Mouse (Mus musculus) heart, postnatal 0 days (tissue): Measurements from ENCODE around the gene Slc35b4. TPM values are rescaled to one million over a fixed set of nuclear protein-coding genes. Genes with fewer than 3 reads are reported as not detected.

Source experiments
- ATAC-seq: fragments of 200-750 bp; cut with Nextera tagmentation; 2 replicates; pipeline ENCODE4 v1.8.0; 2017; ENCODE audit warnings: low read depth, moderate number of reproducible peaks, moderate library complexity; ENCODE audit not compliant: insufficient read depth
- DNase-seq: peaks from one replicate; pipeline ENCODE4 v3.0.0-alpha.2; 2016; ENCODE audit warnings: low spot score
- H3K27ac ChIP-seq: fragments of 300-500 bp; sonication (generic); 2 replicates; pipeline ENCODE4 v1.5.1; 2014; ENCODE audit warnings: low read depth, mild to moderate bottlenecking
- H3K27me3 ChIP-seq: fragments of 300-500 bp; sonication (generic); 2 replicates; pipeline ENCODE4 v1.6.1; 2014; ENCODE audit warnings: low read length, mixed read lengths; ENCODE audit not compliant: control insufficient read depth, insufficient read depth
- H3K36me3 ChIP-seq: fragments of 300-500 bp; sonication (generic); replicated peaks from 2 replicates; pipeline ENCODE4 v1.6.1; 2014; ENCODE audit warnings: low read length, mixed read lengths; ENCODE audit not compliant: control insufficient read depth, insufficient read depth
- H3K4me1 ChIP-seq: fragments of 300-500 bp; sonication (generic); 2 replicates; pipeline ENCODE4 v1.6.1; 2014; ENCODE audit warnings: antibody characterized with exemption; ENCODE audit not compliant: control insufficient read depth, insufficient read depth
- H3K4me2 ChIP-seq: fragments of 300-500 bp; sonication (generic); 2 replicates; pipeline ENCODE4 v1.6.1; 2014; ENCODE audit warnings: low read depth, mild to moderate bottlenecking, low read length, moderate library complexity
- H3K4me3 ChIP-seq: fragments of 300-500 bp; sonication (generic); 2 replicates; pipeline ENCODE4 v1.5.1; 2014; ENCODE audit warnings: low read depth, low read length
- H3K9ac ChIP-seq: fragments of 300-500 bp; sonication (generic); replicated peaks from 2 replicates; pipeline ENCODE4 v1.6.1; 2014; ENCODE audit warnings: low read depth, low read length, mixed read lengths
- H3K9me3 ChIP-seq: fragments of 300-500 bp; sonication (generic); replicated peaks from 2 replicates; pipeline ENCODE4 v1.6.1; 2016; ENCODE audit warnings: low read length; ENCODE audit not compliant: control insufficient read depth
- CTCF ChIP-seq: IDR thresholded peaks from 2 replicates; pipeline ENCODE4 v1.5.1; 2016; ENCODE audit warnings: antibody characterized with exemption, control low read depth, low read depth
- EP300 ChIP-seq: IDR thresholded peaks from 2 replicates; pipeline ENCODE4 v1.6.1; 2016; ENCODE audit warnings: antibody characterized with exemption, low read depth
- WGBS: fragments of 180-500 bp; shearing (Covaris S2); extraction: QIAGEN DNeasy Blood & Tissue Kit; methylation state at CpG from one replicate; pipeline ENCODE4 v1.1.7; 2014; 5-methylcytosine and 5-hydroxymethylcytosine counted together
- polyA plus RNA-seq: library from polyadenylated mRNA; unstranded; fragments of >200 nt; fragmentation: Nextera tagmentation; extraction: Ambion mirVana; gene quantifications from 2 replicates; pipeline ENCODE4 v1.2.1, GENCODE M21; 2015
- total RNA-seq: library from RNA; depleted of rRNA; stranded (reverse); fragments of >200 nt; gene quantifications from 2 replicates; pipeline ENCODE4 v1.2.3, GENCODE M21; 2014; ENCODE audit warnings: low replicate concordance

Gene Slc35b4
- total and polyA plus RNA-seq, 2 experiments from 2014 or later: 9.0 to 14.6 TPM

DNA sequence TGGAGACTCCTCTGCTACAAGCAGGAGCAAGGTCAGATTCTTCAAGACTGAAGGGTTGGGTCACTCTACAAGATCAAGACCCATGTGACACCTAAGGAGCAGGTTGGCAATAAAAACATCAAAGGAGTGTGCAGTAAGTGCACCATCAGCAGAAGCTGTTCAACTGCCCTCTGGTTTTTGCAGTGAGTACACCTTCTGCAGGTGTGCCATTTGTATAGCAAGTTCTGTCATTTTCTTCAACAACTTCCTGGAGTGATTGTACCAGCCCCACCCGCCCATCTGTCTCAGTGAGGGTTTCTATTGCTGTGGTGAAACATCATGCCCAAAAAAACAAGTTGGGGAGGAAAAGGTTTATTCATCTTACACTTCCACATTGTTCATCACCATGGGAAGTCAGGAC lies 27.1 kb downstream of the Slc35b4 start:
- Histone ChIP-seq H3K27ac (no peak overlapping the region), H3K27me3 (no peaks in the 10 kb centered on the region), H3K4me1 (peaks cover 14% of the 10 kb centered on the region; the same call in 1 of the 2 replicates), H3K4me2 (no peak overlapping the region), H3K9ac (no peak overlapping the region), H3K9me3 (no peaks in the 10 kb centered on the region), H3K36me3 (no peaks in the 10 kb centered on the region), H3K4me3 (no peak overlapping the region)
- WGBS: 76% methylated on average over 1 of the region's 1 CpGs
- TF ChIP-seq EP300: no peak
- TF ChIP-seq CTCF: no peak
- DNase-seq (no peak), ATAC-seq (no peak)

DNA sequence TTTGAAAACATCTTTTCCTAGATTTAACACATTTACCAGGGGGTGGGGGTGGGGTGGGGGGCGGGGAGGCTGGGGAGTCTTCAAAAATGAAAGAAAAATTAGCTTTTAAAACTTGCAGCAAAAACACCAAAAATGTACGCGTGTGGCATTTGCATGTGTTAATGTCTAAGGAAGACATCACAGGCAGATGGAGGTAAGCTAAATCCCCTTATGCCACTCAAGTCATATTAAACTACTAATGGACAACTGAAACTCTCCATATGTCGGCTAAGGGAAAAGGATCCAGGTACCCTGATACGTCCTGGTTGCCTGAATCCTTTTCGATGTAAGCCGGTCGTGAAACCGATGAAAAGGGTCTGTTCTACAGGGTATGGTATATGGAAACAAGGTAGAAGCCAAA lies 27.8 kb downstream of the Slc35b4 start:
- 0 out of 2 replicates have a peak, but pooled peaks cover 6% of the 10 kb centered on the region for H3K4me1 ChIP-seq
- 78% methylated on average over 9 of the region's 9 CpGs for WGBS
- H3K9ac ChIP-seq: no peak overlapping the region
- H3K36me3 ChIP-seq: no peaks in the 10 kb centered on the region
- ATAC-seq (no peak), DNase-seq (no peak)
- H3K27ac ChIP-seq: no peak overlapping the region
- no peak overlapping the region for H3K4me2 ChIP-seq
- H3K4me3 ChIP-seq: no peak overlapping the region
- H3K27me3 ChIP-seq: no peaks in the 10 kb centered on the region
- H3K9me3 ChIP-seq: no peaks in the 10 kb centered on the region
- no peak for TF ChIP-seq EP300
- no peak for TF ChIP-seq CTCF

DNA sequence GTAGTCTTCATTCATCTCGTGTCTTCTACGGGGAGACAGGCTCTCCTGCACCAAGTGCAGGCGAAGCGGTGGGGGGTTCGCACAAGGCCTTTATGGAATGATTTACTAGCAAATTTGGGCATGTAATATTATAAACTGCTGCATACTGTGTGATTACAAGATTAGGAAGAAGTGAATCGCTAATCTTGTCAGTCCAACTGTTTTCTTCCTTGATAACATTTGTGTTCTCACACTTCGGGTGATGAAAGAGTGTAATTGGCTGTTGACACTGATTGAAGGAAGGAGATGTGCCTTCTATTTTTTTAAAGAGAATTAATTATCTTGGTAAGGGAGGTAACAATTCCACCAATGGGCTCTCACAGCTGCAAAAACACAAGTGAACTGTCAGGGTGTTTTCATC lies 28.3 kb downstream of the Slc35b4 start:
- TF ChIP-seq CTCF (no peak), EP300 (no peak)
- 65% methylated on average over 7 of the region's 7 CpGs for WGBS

DNA sequence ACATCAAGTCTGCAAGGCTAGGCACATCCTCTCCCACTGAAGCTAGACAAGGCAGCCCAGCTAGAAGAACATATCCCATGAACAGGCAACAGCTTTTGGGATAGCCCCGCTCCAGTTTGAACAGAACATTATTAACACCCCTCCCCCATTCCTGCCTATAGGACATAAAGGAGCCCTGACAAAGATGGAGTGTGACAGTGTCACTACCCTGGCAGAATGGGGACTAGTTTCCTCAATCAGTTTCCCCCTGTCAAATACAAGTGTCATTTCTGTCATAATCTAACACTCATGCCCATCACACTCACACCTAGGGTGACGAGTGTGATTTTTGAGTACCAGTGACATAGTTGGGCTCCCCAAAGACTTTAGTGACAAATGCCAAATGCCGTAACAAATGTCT lies 28.9 kb downstream of the Slc35b4 start:
- WGBS: 66% methylated on average over 3 of the region's 3 CpGs
- no peak overlapping the region for H3K4me2 ChIP-seq
- TF ChIP-seq EP300 (no peak), CTCF (no peak)
- H3K27me3 ChIP-seq: no peaks in the 10 kb centered on the region
- no peaks in the 10 kb centered on the region for H3K36me3 ChIP-seq
- H3K4me3 ChIP-seq: no peak overlapping the region
- H3K9ac ChIP-seq: no peak overlapping the region
- ATAC-seq (no peak), DNase-seq (no peak)
- H3K4me1 ChIP-seq: no peaks in the 10 kb centered on the region
- H3K9me3 ChIP-seq: no peaks in the 10 kb centered on the region
- no peak overlapping the region for H3K27ac ChIP-seq

More for the DNA sequence above, 28.3 kb downstream of the Slc35b4 start:
- ATAC-seq (no peak), DNase-seq (no peak)
- Histone ChIP-seq H3K27ac (no peak overlapping the region), H3K9me3 (no peaks in the 10 kb centered on the region), H3K4me3 (no peak overlapping the region), H3K27me3 (no peaks in the 10 kb centered on the region), H3K4me1 (0 out of 2 replicates have a peak, but pooled peaks cover 2% of the 10 kb centered on the region), H3K36me3 (no peaks in the 10 kb centered on the region), H3K9ac (no peak overlapping the region), H3K4me2 (no peak overlapping the region)

DNA sequence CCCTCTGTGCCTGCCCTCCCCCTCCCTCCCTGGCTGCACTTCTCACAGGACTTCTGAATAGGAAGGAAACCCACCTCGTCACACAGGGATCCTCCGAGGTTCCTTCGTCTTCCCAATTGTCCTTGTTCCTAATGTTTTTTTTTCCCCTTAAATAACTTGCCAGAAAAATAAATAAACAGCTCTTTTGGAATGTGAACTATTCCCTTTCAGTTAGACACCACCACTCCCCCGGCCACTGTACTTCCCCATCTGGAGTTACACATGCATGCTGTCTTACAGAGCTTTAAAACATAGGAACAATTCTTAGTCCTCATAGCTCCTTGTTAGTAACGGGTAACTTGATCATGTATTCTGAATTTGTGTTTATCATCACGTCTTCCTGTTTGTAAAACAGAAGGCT lies 30.9 kb downstream of the Slc35b4 start:
- Histone ChIP-seq H3K4me1 (no peaks in the 10 kb centered on the region), H3K27me3 (no peaks in the 10 kb centered on the region), H3K4me3 (no peak overlapping the region), H3K36me3 (no peaks in the 10 kb centered on the region), H3K4me2 (no peak overlapping the region), H3K9me3 (no peaks in the 10 kb centered on the region), H3K9ac (no peak overlapping the region), H3K27ac (no peak overlapping the region)
- WGBS: 54% methylated on average over 6 of the region's 6 CpGs
- DNase-seq (no peak), ATAC-seq (no peak)
- TF ChIP-seq EP300 (no peak), CTCF (no peak)

DNA sequence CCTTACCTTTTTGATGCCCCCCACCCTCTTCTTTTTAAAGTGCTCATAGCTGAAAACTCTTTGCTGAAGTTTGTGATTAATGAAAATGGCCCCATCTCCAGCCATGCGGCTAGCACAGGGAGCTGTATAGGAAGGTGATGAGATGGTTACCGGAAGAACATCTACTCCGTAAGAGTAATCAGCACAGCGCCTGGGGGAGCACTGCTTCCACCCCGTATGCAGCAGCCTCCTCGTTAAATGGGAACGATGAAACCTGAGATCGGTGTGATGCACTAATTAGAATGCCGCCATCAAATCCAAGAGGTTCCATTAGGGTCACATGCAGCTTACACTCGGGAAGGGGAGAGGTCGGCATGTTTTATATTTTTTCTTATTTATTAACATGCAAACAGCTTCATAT lies 34.0 kb downstream of the Slc35b4 start:
- Histone ChIP-seq H3K9ac (no peak overlapping the region), H3K9me3 (no peaks in the 10 kb centered on the region), H3K4me2 (no peak overlapping the region), H3K4me1 (no peaks in the 10 kb centered on the region), H3K27me3 (no peaks in the 10 kb centered on the region), H3K36me3 (no peaks in the 10 kb centered on the region), H3K4me3 (no peak overlapping the region), H3K27ac (no peak overlapping the region)
- TF ChIP-seq CTCF: no peak
- no peak for TF ChIP-seq EP300
- 74% methylated on average over 11 of the region's 11 CpGs for WGBS
- no peak for DNase-seq
- ATAC-seq: no peak
